Mouse (Mus musculus): ENCODE measurements at regions not wholly inside any gene's neighbourhood (a gene's known extent, or its start where the extent isn't known, plus 50 kb on each side); places are given as distances from the start of the nearest gene placed in this dataset.

DNA sequence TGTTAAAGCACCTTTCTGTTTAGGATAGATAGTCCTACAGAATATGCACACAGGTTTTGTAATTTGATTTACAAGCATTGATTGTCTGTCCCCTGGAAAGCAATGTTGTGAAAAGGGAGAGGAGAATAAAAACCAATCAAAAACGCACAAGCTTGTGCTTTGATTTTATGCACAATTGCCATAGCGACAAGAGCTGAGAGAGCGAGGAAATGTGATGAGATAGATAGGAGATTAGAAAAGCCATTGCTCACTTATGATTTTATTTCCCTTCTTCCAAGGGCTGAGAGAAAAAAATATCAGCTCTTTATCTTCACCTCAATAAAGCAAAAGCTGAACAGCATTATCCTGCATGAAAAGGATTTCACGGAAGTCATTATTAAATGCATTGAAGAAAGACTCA is 133.0 kb upstream of the Nrxn1 start:
- TF ChIP-seq CEBPB (IDR thresholded peaks at IDR 0.05; ENCODE audit: low read depth) (no peak), CTCF (IDR thresholded peaks at IDR 0.05; ENCODE audit: control insufficient read depth, insufficient read depth, insufficient read length) (no peak), USF1 (IDR thresholded peaks at IDR 0.05; ENCODE audit: low read depth) (no peak), FOSL1 (IDR thresholded peaks at IDR 0.05; ENCODE audit: insufficient read depth, low read length, poor library complexity, severe bottlenecking) (no peak), MAX (IDR thresholded peaks at IDR 0.05) (no peak), MYOD1 (IDR thresholded peaks at IDR 0.05; ENCODE audit: control insufficient read depth, insufficient read length, low read depth) (no peak), MYOG (IDR thresholded peaks at IDR 0.05; ENCODE audit: control insufficient read depth, extremely low read depth, insufficient read length) (no peak)
